Mouse (Mus musculus) spleen, postnatal 14 days (tissue): ENCODE measurements around the gene Susd1.
A peak's percentile ranks its signal among the peaks of the same experiment; 100 is the strongest.

ENCODE experiments used
- DNase-seq, 2 experiments: peaks; one replicate each; pipeline ENCODE4 v3.0.0; 2021 to 2022; ENCODE audit warnings: low spot score in 2 of 2

Susd1 gene

DNA sequence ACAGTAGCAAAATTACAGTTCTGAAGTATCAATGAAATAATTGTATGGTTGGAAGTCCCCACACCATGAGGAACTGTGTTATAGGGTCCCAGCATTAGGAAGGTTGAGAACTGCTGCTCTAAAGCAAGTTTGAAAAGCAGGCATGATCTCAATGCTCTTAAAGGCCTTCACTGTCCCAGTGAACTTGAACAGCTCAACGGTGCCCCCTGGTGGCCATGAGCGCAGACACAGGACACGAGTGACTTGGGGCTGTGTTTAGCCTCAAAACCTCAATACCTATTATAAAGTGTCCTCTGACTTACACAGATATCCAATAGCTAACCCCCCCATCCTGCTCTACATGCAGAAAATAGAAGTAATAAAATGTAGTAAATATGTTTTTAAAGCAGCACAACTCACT, 97.7 kb downstream of the Susd1 start:
- peak; percentile 79 to 92 for DNase-seq

DNA sequence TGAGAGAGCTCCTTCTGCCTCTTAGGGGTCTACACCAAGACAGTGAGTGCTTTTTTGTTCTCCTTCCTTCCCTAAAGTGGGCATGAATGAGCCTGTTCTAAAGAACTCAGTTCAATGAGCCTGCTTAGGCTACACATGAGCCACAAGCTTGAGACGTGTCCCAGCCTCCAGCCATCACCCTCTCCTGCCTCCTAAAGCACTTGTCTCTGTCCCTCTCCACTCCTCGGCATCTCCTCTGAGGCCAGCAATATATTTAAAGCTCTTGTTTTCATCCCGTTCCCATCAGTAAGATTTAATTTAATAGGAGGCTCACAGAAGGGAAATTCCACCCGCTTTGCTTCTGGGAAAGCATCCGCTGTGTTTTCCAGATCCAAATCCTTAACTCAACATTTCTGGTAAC, 98.4 kb downstream of the Susd1 start:
- DNase-seq: no peak

DNA sequence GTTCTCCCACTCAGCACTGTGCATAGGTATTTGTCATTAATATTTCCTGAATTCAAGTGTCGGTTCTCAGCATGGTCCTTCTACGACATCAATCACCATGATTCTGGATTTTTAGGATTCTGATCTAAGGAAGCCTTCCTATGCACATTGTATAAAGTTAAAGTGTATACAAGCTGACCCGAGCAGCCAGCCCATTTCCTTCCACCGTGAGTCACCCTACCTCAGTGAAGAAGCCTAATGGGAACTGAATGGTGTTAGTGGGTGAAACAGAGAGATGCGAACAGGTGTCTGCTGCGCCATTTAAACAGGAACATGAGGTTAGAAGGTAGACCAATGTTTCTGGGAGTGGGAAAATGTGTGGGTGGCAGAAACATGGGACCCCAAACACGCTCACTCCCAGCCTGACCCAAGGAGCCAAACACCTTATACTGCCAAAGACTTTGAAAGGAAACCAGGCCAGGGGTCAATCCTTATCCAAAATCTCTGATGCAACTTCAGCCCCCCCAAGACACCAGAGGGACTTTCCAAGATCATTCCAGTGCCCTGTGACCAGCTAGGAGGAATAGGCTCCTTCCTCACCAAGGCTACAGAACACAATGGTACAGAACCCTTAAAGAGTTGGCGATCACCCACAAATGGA, 99.4 kb downstream of the Susd1 start:
- no peak for DNase-seq

DNA sequence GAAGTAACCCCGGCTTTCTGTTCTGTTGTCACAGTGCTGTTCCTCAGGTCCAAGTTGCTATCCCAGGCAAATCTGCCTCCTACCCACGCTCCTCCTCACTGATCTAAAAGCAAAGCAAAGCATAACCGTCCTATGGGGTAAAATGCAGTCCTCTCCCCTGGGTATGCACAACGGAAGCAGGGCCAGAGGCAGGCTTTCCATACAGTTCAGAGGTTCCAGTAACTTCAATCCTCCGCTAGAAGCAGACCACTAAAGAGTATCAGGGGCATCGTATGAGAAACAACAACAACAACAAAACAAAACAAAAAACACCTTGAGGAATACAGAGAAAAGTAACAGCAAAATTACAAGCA, 100.9 kb downstream of the Susd1 start:
- no peak for DNase-seq

DNA sequence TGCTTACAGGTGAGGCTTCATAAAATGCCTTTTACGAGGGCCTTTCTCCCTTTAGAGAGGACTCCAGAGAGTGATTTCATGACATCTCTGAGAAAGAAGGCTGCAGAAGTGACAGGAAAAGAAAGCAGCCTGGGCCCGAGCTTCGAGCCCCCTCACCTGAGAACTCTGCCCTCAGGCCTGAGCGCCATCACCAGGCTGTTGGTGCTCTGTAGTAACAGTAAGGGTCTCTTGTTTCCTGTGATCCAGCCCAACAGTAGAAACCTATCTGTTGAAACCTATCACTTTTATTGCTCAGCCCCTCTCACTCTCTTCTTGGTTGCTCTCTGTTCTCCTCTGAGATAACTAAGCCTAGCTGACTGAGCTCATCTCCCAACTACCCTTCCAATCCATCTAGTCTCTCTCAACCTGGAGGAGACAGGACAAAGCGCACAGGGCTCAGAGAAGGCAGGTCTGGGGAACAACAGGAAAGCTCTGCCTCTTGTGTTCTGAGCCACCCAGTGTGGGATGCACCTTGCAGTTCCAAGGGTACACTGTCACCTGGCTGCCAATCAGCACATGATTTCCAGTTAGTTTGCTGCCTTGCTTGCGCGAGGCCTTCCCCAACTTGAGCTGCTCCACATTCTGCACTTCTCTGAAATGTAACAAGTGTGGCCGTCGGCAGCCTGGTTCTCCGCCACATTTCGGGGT, 101.4 kb downstream of the Susd1 start:
- no peak for DNase-seq

DNA sequence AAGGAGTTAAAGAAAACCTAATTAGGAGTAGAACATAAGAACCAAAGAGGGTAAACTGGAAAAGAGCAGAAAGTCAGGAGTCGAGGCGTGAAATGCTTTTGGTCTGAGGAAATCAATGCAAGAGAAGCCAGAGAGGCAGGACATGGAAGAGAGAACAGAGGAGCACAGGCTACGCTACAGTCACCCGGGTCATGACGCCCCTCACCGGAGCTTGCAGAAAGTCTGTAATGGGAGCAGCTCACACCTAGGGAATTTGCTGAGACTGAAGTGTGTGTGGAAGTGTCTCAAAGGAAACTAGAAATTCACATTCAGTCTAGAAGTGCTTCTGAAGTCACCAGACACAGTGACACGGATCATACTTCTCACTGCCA, 102.0 kb downstream of the Susd1 start:
- DNase-seq: no peak

DNA sequence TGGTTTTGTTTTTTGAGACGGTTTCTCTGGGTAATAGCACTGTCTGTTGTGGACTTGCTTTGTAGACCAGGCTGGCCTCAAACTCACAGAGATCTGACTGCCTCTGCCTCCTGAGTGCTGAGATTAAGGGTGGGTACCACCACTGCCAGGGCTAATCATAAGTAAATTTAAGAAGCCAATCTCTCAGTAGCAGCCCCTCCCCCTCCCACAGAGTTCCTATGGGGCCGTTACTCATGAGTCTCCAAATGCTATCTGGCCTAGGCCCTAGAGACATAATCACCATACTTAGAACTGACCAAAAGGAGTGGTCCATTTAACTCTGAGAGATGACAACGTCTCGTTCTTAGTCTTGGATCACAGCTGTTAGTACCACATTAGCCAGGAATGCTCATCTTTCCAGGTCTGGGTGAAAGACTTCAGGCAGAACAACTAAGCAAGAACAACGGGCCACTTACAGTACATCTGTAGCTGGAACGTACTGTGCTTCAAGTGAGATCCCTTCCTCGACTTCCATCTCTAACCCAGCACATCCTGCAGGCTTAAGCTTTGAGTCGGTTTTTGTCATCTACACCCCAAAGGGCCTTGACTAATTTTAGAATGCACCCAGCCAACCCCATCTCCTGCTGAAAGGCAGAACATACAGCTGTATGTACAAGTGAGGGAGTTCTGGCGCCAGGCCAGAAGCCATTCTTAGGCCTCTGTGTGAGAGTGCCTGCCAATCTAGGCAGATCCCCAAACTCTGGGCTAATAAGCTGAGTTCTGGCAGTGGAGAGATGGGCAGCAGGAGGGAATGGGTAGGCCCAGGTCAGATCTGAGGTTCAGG, 102.6 kb downstream of the Susd1 start:
- DNase-seq: peak; percentile 63 to 72

DNA sequence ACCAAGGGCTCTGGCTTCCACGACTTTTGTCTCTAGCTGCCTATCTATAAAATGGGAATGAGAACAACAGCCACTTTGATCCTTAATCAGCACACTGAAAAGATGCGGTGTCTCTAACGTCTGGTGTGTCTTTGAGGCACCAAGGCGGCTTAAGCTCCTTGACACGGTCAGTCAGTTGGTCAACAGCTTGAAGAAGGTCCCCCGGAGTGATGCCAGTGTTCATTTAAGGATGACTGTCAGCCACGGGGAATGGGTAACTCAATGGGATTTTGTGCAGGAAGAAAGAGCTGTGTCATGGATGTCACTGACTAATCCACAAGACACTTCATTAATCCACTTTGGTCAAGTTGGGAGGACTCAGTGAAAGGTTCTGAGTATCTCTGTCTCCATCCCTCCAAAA, 103.3 kb downstream of the Susd1 start:
- no peak for DNase-seq

DNA sequence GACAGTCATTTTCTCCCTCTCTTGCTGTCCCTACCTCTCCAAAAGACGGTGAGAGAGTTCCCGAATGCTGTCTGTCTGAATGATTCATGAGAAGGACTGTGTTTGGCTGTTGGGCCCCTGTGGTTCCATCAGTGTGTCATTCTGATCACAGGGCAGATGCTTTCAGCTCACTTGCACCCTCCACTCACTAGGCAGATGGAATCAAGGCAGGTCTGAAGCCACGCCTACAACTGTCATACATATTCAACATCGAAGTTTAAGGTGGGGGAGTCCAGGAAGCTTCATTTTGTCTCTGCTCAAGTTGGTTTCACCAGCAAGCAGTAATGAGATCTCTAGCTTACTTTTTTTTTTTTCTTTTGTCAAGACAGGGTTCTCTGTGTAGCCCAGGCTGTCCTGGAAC, 104.2 kb downstream of the Susd1 start:
- DNase-seq: no peak

DNA sequence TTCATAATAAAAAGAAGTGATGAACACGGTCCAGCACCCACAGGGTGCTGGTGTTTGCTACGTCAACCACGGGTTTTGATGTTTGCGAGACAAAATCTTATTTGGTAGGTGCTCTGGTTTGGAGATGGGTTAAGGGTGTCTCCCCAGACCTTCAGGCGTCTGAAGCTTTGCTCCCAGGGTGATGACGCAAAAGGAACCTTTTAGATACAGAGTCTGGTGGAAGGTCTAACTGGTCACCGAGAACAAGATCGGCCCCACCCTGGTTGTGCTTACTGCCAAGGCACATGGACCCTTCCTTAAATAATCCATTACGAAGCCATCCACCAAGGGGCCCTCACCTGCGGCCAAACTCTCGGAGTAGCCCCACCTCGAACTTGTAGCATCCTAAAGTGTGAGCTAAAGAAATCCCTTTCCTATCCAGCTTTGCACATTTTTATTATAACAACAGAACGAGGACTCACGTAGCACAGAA, 105.0 kb downstream of the Susd1 start:
- no peak for DNase-seq

DNA sequence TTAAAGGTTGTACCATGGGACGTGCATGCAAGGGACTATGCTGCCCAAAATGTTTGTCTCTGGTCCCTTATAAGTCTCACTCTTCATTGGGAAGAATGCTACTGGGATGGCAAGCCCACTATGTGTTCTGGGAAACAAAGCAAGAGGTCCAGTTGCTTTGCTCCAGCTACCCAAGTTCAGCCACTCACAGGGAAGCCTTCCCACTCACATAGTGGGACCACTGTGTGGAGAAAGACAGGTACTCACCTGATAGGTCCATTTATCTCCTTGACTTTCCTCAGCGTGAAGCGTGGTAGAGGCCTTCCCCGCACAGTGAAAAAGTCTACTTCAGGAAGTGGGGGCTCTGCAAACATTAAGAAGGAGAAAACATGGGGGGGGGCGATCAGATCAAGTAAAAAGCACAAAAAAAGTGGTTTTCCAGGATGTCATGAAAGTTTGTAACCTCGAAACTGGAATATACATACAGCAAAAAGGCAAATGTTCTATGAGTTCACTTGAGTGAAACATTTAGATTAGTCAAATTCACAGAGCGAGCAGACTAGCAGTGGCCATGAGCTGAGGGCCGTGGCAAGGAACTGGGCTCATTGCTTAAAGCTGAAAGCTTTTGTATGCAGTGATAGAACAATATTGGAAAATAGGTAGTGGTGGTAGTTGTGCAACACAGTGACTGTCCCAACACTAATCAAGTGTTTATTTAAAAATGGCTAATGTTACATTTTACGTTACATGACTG, 105.6 kb downstream of the Susd1 start:
- DNase-seq: no peak

DNA sequence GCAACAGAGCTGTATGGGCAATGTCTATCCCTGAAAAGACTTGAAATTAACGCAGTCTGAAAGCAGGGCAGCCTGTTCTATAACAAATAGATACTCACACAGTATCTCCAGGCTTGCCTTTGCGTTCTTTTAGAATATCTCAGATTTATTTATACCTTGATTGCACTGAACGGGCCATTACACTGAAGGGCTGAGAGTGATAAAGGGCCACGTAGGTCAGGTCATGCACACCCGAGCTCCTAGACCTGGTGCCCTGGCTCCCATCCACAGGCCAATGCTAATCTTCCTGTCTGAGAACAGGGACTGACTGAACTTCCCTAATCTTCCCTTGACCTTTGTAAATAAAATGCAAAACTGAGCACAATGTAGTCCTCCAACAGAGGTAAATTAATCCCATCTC, 106.3 kb downstream of the Susd1 start:
- DNase-seq: no peak

DNA sequence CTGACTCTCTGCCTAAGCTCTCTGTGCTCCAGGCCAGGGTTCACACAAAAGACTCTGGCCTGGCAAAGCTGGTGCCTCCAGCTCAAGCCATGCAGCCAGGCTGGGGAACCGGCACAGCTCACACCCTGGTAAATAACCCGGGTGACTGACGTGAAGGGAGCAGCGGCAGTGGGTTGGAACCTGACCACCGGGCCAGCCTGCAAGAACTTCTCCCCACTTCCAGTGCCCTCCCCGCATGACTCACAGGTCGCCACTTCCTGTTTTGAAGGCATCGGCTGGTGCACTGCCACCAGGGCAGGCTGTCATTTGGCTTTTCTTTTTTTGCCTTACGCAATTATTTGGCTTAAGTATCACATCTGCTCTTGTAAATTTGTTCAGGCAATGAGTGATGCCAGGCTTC, 106.8 kb downstream of the Susd1 start:
- peak; percentile 66 to 72 for DNase-seq

DNA sequence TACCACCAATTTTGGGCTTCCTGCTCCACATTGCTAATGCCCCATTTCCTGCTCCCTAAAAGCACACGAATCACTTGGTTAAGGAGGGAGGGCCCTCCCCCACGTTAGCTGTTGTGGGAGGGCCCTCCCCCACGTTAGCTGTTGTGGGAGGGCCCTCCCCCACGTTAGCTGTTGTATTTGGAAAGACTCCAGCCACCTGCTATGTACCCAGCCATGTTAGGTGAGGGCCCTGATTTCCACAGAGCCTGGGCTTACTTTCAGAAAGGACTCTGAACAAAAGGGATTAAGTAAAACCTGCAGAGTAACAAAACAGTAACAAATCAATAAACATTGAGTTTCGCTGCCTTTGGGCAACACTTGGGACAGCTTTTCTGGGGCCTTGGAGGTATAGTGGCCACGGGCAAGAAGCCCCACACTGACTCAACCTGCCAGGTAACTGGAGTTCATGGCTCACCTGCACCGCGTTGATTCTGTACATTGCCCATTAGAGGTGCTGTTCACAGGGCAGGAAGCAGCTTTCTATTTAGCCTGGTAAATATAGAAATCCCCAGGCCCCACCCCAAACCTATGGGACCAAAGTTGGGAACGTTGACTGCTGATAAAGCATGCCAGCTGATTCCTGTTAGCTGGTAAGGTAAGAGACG, 107.3 kb downstream of the Susd1 start:
- DNase-seq: no peak

DNA sequence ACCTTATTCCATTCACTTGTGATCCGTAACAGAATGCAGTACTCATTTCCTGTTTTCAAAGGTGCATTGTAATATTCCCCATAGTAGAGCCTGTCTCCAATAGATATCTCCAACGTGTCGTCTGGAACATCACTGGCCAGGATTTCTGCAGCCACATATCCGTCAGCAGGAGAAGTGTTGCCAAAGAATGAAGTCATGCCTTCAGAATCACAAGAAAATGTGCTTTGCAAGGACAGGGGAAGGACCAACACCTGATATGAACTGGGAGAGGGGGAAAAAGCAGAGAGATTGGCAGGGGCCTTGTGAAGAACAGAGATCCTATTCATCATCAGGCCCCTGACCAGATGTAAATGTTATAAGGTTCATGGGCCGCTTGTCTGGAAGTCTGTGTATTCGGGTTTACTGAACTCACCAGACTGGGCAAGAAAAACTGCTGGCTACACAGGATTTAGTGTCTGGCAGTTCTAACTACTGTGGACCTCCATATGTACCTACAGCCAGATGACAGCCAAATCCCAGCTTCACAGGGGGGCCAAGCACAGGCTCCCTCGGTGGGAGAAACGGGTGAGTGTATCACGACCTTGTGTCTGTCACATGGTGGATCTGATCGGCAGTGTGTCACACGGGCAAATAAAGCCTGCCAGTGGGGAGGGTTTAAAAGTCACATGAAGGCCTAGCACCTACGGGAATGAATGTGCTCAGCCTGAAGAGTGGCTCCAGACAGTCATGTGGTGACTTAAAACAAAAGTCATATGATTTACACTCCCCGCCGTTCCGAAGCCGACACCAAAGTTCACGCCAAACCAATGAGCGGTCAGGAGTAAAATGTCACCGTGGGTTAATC, 108.8 kb downstream of the Susd1 start:
- no peak for DNase-seq

DNA sequence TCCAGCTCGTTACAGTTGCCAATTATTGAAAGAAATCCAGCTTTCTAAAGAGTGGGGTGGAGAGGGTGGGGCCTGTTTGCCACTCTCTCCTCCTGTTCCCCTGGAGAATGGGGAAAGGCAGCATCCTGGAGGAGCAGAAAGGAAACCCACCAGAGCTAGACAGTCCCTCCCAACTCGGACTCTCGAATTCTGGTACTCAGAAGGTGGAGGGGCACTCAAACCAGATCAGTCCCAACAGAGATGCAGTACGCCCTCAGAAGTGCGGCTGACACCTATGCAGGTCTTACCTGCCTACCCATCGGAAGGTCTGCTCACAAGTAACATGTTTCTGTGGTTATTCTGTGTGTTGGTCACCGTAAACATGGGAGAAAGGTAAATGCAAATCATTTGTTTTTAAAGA, 109.6 kb downstream of the Susd1 start:
- no peak for DNase-seq

DNA sequence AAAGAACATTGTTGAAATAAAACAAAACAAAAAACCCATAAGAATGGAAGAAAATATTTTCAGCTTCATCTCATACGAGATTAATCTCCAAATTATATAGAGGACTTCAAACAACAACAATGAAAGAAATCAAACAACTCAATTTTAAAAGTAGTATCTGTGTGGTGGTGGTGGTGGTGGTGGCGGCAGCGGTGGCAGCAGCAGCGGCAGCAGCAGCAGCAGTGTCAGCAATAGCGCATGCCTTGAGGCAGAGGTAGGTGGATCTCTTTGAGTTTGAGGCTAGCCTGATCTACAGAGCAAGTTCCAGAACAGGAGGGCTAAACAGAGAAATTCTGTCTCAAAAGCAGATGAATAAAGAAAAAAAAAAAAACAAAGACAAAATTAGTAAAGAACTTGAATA, 110.4 kb downstream of the Susd1 start:
- no peak for DNase-seq

DNA sequence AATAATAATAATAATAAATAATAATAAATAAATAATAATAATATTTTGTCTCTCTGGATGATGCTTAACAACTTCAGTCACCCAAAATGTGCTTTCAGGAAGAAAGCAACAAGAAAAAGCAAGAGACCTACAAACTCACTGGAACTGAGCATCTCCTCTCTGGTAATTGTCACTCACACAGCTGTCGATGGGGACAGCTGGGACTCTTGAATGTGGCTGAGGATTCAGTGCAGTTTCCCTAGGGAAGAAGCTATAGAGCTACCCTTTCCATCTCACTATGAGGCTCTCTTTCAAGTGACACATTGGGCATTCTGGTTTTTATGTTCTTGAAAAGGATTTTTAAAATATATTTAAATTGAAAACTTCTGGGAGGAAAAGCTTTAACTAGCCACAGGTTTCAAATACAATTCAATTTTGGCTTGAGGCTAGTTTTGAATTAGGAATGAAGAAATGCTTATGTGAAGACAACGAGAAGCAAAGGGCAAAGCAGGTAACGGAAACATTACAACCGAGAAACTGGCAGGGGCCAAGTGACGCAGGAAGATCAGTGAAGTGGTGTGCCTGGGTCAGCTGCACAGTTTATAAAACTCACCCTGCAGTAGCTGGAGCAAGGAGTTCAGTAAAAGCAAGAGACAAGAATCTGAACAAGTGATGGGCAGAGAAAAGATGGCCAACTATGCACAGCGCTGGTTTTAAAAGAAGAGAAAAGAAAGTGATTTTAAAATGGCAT, 112.2 kb downstream of the Susd1 start:
- no peak for DNase-seq

DNA sequence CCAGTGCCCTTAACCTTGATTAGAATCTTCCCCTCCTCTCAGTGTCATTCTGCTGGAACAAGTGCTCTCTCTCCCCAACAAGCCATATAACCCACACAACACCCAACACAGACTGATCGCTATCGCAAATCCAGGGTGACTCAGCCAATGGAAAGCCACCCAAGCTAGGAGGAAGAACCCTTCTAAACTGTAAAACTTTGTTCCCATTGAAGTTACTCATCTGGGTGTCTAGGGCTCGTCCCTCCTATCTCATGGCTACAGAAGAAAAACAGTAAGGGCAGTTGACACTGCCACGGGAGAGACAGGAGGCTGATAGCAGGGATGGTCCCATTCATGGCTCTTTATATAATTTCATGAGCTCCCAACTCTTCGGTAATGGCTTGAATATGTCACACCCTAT, 114.1 kb downstream of the Susd1 start:
- no peak for DNase-seq

DNA sequence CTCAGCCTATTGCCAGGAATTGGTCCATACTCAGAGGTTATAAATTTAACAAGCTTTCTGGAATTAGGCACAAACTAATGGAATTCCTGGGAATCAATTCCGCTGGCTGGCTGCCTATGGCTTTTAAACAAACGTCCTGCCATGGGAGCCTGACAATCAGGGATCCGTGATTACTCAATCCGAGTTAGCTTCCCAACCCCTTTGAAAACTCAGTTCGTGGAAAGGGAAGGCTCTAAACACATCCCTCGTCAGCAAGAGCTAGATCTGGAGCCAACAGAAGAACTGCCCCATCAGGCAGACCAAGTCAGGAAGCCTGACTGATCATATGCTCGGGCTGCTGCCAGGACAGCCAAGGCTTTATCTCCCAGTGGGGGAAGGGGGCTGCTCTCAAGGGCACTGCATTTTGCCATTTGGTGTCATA, 115.2 kb downstream of the Susd1 start:
- no peak for DNase-seq
